ENCODE assay signal across 15 mouse cellular contexts in the genomic region with DNA sequence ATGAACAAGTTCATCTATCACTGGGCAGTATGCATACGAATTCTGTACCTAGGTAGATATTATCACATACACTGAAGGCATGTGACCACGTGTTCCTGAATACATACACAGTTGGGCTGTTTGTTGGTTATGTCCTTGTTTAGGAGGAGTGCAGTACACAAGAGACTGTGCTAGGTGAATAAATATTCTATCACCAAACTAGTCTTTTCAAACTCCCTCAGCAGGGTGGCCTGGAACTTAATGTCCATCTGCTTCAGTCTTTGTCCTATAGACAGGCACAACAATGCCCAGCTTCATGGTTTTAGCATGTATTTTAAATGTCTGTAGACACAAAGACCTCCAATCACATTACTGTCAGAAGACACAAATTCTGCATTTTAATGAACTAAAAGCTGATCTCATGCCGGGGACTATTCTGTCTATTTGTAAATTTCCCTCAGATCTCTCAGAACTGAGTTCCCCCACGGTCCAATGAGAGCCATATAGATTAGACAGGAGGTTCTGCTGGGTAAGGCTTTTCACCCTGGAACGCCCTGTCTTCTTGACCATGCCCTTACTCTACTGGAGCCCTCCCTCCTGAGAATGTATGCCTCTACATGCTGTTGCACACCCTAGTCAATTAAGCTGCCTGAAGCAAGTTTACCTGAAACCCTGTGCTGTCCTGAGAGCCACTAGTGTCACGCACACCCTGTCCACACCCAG.
DNase-seq lines count a peak whose midpoint lies in the region; ATAC-seq lines count a peak whose summit lies in the region.
"Had no signal": no experiment of that assay in that cellular context is flagged by ENCODE, and none has a peak within 500 bp of the region (broad histone marks: within the 10 kb centered on the region; RNA-seq: fewer than 3 reads in every experiment).

No protein-coding gene starts in this region.

- no peak overlapping the region for H3K9ac ChIP-seq in hindbrain, embryonic 11.5 days (ENCODE audit: low read depth, low read length)
- no peak overlapping the region for H3K9ac ChIP-seq in limb, embryonic 15.5 days
- H3K9ac ChIP-seq: liver, embryonic 15.5 days had no signal

- H3K4me2 ChIP-seq in hindbrain, embryonic 11.5 days (replicated peaks; ENCODE audit: low read depth, low read length): no peak overlapping the region
- H3K4me2 ChIP-seq in limb, embryonic 15.5 days: no peak overlapping the region
- H3K4me2 ChIP-seq: liver, embryonic 15.5 days had no signal

- DNase-seq in embryo, embryonic 11 days: peak; percentile 41
- no peak for DNase-seq in embryo, embryonic 10 days (ENCODE audit: low spot score)
- peak; percentile 35 for DNase-seq in R1 (ENCODE audit: low read depth, low spot score)
- DNase-seq in hindbrain, embryonic 11.5 days (ENCODE audit: low spot score): peak; percentile 64
- no peak for DNase-seq in left cerebral cortex, postnatal 25 days (ENCODE audit: low spot score in 2 of 2)
- DNase-seq in heart, adult 11 months: no peak
- DNase-seq in adrenal gland, adult 2 months: no peak
- DNase-seq: adrenal gland, postnatal 36 days; heart, adult 18-20 months; right cerebral cortex, postnatal 4 days; thymus, postnatal 14 days had no signal

- H3K27ac ChIP-seq in hindbrain, embryonic 11.5 days (ENCODE audit: low read depth, low read length): peak overlapping the region; percentile 61
- peak overlapping the region; percentile 79 for H3K27ac ChIP-seq in limb, embryonic 15.5 days
- H3K27ac ChIP-seq: layer of hippocampus, adult 2 months; liver, embryonic 15.5 days had no signal

- no peaks in the 10 kb centered on the region for H3K27me3 ChIP-seq in hindbrain, embryonic 11.5 days (ENCODE audit: control insufficient read depth, insufficient read depth, low read length)
- no peaks in the 10 kb centered on the region for H3K27me3 ChIP-seq in limb, embryonic 15.5 days
- H3K27me3 ChIP-seq: liver, embryonic 15.5 days had no signal

- H3K4me1 ChIP-seq in hindbrain, embryonic 11.5 days (replicated peaks; ENCODE audit: control insufficient read depth, insufficient read depth, low read length): peaks cover 2% of the 10 kb centered on the region; the same call in 1 of the 2 replicates
- peaks cover 24% of the 10 kb centered on the region for H3K4me1 ChIP-seq in limb, embryonic 15.5 days
- H3K4me1 ChIP-seq: liver, embryonic 15.5 days had no signal

- ATAC-seq in hindbrain, embryonic 11.5 days (ENCODE audit: low FRiP score): peak; percentile 83
- ATAC-seq in limb, embryonic 15.5 days (ENCODE audit: insufficient number of reproducible peaks, low FRiP score, low TSS enrichment, low read depth): no peak
- ATAC-seq: intestine, postnatal 0 days had no signal

- WGBS in hindbrain, embryonic 11.5 days: 53% methylated on average over 6 of the region's 6 CpGs
- 88% methylated on average over 6 of the region's 6 CpGs for WGBS in limb, embryonic 15.5 days

- H3K9me3 ChIP-seq in hindbrain, embryonic 11.5 days (ENCODE audit: control insufficient read depth, low read length): no peaks in the 10 kb centered on the region
- H3K9me3 ChIP-seq in limb, embryonic 15.5 days: no peaks in the 10 kb centered on the region
- H3K9me3 ChIP-seq: liver, embryonic 15.5 days had no signal

- no peak overlapping the region for H3K4me3 ChIP-seq in hindbrain, embryonic 11.5 days (ENCODE audit: low read depth, low read length)
- H3K4me3 ChIP-seq in limb, embryonic 15.5 days: no peak overlapping the region
- H3K4me3 ChIP-seq: layer of hippocampus, adult 2 months; liver, embryonic 15.5 days had no signal

- no peaks in the 10 kb centered on the region for H3K36me3 ChIP-seq in hindbrain, embryonic 11.5 days (ENCODE audit: control insufficient read depth, insufficient read depth, low read length)
- H3K36me3 ChIP-seq in limb, embryonic 15.5 days: peaks cover 14% of the 10 kb centered on the region
- H3K36me3 ChIP-seq: liver, embryonic 15.5 days had no signal

- intact Hi-C loops in left cerebral cortex, postnatal 25 days (cut with DNase I): no loop called here

Comparison
In these comparisons a context has a peak if more than half of its experiments do, and no peak if none do; other contexts are left out.
1. DNase-seq: peak in embryo, embryonic 11 days (single experiment), R1 (single experiment) and hindbrain, embryonic 11.5 days (single experiment); none in embryo, embryonic 10 days (single experiment), left cerebral cortex, postnatal 25 days (0 of 2), heart, adult 11 months (single experiment) and adrenal gland, adult 2 months (single experiment).